Mouse (Mus musculus): Measurements from ENCODE around the gene Cfap77.

Cfap77 gene

GRCm38 (mm10) chr2:29046151-29046550 is 8.7 kb downstream of the Cfap77 start:
- no peak for DNase-seq

GRCm38 (mm10) chr2:29042124-29042523 is 12.7 kb downstream of the Cfap77 start:
- no peak for DNase-seq

GRCm38 (mm10) chr2:29041477-29041768 is 13.4 kb downstream of the Cfap77 start:
- no peak for DNase-seq

DNA sequence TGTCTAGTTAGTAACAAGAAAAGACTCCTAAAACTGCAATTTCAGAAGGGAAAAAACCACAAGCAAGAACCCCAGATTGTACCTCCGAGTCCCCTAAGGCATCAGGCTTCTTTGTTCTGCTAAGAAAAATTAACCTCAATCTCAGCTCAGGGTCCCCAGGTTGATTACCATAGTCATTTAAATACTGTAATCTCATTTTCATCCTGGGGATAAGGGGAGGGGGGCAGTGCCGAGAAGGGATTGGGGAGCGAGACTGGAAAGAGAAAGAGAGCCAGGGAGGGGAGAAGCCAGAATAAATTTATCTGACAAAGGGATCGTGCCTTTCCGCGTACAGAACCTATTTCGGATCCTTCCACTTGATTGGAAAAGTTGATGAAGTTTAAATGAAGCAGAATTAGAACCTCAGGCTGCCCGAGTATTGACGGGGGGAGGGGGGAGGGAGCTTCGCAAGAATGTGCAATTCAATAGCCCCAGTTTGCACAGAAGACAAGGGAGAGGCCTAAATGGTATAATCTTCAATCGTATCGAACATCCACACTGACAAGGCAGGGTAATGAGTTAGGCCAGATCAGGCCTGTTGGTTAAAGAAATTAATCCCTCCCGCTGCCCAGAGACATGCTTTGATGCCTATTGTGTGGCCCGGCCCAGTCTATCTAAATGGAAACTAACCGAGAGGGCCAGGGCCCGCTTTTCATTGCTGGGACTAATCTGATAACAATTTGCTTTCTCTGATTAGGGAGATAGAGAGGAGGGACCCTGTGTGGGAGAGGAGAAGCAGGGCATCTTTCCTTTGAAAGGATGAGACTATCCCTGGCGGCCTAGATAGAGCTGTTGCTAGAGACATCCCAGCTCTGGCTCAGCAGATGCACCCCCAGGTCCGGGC is 14.0 kb downstream of the Cfap77 start:
- DNase-seq, result no peak

- DNase-seq, result no peak
Measured at GRCm38 (mm10) chr2:29039741-29040140, 15.1 kb downstream of the Cfap77 start.

GRCm38 (mm10) chr2:29035698-29036097 is 19.2 kb downstream of the Cfap77 start:
- peak; percentile 68 for DNase-seq

DNA sequence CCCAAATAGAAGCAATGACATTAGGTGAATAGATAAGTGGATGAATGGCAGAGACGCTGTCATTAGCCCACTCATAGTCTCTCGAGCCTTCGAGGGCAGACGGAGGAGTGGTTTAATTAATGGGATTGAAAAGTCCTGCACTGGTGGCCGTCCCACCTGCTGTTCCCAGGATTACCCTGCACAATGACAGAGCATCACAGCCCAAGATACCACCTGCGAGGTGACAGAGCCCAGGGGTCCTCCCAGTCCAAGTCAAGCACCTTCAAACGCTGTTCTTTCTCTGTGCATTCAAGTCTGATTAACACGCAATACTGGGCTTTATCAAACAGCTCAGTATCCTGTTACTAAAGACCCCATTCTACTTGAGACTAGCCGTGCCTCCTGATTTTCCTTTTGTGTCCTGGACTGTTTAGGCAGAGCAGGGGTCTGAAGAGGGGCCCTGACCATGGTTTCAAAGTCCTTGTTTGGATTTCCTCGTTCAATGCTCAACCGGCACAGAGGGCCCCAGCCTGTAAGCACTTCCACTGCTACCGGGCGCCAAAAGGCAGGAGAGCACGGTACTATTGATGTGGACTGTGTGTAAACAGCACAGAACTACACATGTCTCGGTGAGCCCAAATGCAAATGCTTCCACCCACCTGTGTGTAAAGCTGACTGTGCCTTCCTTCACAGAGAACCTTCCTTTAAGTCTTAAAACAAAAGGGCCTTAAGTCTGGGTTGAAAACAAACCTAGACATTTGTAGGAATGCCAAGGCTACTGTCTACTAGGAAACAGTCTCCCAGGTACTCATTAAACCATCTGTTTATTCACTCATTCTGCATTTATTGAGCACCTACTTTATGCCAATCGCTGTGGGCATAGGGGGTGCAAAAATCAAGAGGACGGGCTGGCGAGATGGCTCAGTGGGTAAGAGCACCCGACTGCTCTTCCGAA is 20.1 kb downstream of the Cfap77 start:
- DNase-seq, result peak; percentile 40

GRCm38 (mm10) chr2:29031951-29032350 is 22.9 kb downstream of the Cfap77 start:
- no peak for DNase-seq

GRCm38 (mm10) chr2:29030048-29030734 is 24.7 kb downstream of the Cfap77 start:
- no peak for DNase-seq

DNA sequence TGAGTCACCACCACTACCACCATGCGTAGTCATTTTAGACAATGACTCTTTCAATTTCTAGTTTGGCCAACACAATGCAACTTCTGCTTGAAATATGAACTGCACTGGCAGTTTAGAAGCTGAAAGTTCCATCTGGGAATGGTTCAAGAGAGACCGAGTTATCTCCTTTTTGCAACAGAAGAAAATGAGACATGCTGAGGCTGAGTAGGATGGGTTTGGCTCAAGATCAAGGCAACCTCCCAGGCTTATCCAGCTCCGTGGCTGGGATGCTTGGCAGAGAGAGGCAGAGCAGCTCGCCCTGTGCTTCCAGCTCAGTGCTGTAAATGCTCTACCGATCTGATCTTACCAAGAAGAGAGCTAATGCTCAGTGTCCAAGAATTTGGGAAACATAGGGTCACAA is 29.6 kb downstream of the Cfap77 start:
- no peak for DNase-seq

DNA sequence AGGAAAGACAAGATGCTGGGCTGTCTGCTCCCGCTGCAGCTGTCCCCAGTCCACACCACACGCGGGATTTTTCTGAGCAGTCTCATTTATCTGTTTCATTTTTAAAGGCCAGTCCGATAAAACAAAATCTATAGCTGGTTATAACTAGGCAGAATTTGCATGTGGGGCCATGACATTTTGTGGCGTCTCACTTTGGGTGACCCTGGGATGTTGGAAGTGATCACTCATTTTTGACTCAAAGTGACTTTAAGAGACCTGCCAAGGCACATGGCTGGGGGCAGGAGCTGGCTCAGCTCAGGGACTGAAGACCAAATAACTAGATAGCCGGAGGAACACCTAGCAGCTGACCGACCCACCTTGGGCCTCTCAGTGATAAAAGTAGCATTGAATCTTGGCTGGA is 31.9 kb downstream of the Cfap77 start:
- DNase-seq, result no peak

DNA sequence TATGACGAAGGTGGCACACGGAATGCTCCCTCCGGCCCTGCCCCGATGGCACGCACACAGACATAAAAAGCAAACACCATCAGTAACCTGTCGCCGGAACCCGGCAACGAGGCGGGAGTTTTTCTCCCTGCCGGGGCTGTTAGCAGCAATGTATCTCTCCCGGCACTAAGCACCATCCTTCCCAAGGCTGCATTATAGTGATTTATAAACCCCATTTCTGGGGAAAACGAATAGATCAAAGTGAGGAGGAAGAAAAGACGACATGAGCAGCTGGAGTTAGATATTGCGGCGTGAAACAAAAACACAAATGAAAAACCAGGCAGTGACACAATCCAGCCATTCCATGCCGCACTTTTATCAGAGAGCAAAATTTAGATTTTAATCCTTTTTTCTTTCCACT is 33.8 kb downstream of the Cfap77 start:
- no peak for DNase-seq

DNA sequence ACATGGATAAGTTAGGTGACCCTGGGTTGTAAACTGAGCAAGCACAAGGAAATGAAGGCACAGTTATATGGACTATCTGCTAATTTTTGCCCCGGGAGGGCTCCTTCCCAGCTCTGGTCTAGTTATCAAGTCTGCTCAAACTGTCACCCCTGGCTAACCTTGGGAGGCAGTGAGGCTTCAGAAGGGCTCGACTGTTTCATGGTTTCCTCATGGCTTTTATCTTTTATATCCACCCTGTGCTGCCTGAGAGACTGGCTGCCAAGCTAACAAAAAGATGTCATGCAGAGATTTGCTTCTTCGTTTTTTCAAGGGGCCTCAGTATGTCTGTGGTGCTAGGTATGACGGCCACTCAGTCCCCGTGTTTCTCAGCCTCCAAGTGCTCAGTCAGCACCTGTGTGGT is 36.2 kb downstream of the Cfap77 start:
- no peak for DNase-seq

DNA sequence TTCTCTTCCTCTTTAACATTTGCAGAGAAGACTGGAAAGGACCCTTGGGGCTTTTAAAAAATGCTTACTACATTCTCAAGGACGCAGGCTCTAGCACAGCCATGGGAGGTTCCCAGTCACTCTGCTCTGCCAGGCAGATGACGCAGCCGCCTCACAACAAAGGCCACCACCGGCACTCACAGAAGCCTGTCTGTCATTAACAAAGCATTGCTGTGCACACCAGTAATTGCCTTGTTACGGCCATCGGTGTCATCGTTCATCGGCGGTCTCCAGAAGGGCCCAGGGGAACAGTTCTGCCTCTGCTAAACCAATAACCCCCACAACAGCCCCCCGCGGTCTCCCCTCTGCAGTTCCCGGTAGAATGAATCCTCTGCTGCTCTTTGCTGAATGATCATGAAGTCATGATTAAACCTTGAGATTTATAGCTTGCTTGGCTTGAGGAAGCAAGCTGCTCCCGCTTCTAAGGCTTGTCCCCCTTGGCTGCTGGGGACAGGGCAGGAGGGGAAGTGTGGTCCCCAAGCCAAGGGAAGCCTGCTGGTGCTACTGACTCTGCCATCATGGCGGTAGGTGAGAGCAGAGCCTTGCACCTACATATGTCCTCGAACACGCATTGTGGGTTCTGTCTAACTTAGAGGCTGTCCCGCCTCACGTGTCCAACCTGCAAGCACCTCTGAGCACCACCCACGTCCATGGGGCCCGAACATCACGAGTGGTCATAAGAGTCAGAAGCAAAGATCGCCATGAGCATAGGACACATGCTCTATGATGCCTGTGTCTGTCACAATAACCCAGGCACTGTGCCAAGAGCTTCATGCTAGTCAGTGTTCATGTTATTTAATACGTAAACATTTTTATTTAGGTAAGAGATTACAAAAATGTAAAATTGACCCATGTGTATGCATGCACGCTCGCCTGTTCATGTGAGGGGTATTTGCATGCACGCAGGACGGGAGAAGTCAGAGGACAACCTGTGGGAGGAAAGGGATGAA is 38.0 kb downstream of the Cfap77 start:
- no peak for DNase-seq

DNA sequence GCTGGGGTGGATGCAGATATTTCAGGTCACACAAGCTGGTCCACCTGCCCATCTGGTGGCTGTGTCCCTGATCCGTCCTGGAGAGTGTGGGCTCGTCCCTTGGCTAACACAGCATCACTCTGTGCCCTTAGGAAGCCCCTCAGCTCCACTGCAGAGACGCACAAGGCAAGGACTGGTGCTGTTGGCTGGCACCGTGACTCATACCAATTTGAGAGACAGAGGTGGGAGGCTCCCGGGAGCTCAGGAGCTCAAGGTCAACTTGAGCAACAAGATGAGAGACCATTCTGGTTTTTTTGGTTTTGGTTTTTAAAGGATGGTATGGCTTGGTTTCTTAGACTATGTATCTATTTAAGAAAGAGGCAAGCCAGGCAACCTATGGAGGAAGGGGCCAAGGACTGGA is 42.3 kb downstream of the Cfap77 start:
- no peak for DNase-seq

GRCm38 (mm10) chr2:29007656-29008055 is 47.2 kb downstream of the Cfap77 start:
- DNase-seq, result no peak

- DNase-seq, result no peak
Measured at GRCm38 (mm10) chr2:29006455-29007034, 48.3 kb downstream of the Cfap77 start.

DNA sequence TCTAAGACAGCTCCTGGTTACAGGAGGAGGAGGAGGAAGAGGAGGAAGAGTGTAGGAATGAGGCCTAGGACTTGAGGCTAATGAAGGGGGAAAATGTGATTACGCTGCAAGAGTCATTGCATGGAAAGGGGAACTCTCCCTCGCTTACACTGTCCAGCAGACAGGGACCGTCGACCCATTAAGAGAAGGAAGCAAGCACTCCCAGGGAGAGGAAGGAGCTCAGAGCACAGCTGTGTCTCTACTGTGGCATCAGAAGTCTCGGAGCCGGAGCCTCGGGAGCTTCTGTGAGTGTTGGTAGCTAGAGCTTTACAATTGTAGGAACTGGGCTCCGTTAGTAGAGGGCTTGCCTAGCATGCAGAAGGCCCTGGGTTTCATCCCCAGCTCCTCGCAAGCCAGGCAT is 50.8 kb downstream of the Cfap77 start:
- no peak for DNase-seq

- no peak for DNase-seq
Measured at GRCm38 (mm10) chr2:28998246-28998645, 56.6 kb downstream of the Cfap77 start.

GRCm38 (mm10) chr2:28997161-28997834 is 57.6 kb downstream of the Cfap77 start:
- DNase-seq, result no peak

DNA sequence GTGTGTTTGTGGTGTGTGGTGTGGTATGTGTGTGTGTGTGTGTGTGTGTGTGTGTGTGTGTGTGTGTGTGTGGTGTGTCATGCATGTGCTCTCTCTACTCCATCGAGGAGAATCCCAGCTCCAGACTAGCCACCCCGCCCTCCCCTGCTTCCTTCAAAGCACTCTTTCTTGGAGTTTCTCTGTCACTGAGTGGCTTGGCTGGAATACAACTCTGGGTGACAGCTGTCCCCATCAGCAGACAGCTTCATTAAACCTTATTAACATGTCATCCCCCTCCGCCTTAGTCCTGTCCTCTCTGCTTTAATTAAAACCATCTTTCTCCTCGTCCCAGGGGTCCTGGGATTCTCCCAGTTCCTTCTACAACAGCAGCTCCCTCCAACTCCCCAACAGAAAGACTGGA is 59.4 kb downstream of the Cfap77 start:
- DNase-seq, result no peak
